Mouse (Mus musculus): ENCODE results near the gene Lrrc63. TPM values are rescaled to one million over a fixed set of nuclear protein-coding genes. Genes with fewer than 3 reads are reported as not detected.

The Lrrc63 gene
- total RNA-seq, 1 experiment = not detected

- TF ChIP-seq CHD2 (IDR thresholded peaks at IDR 0.05; ENCODE audit: low read depth, low read length) (no peak), MAFK (IDR thresholded peaks at IDR 0.05; ENCODE audit: insufficient read depth, low read depth, low read length) (no peak), ZC3H11A (IDR thresholded peaks at IDR 0.05; ENCODE audit: borderline replicate concordance, low read depth, low read length) (no peak), ZNF384 (IDR thresholded peaks at IDR 0.05; ENCODE audit: low read depth, low read length) (no peak), HCFC1 (IDR thresholded peaks at IDR 0.05; ENCODE audit: borderline replicate concordance, insufficient read depth, low read length) (no peak)
- DNase-seq (ENCODE audit: low read depth, low spot score) = no peak
- Histone ChIP-seq H3K4me1 (ENCODE audit: control insufficient read depth in 2 of 2, insufficient read depth in 2 of 2, low read length in 2 of 2, poor library complexity in 1 of 2) (peaks cover 0 to 6% of the 10 kb centered on the region in 2 experiments; a peak in 2 of 4 replicates), H3K4me3 (ENCODE audit: insufficient read depth in 1 of 2, low read depth in 1 of 2, low read length in 2 of 2, poor library complexity in 1 of 2, severe bottlenecking in 1 of 2) (no peak overlapping the region), H3K36me3 (ENCODE audit: control insufficient read depth, insufficient read depth, low read length, poor library complexity, severe bottlenecking) (no peaks in the 10 kb centered on the region), H3K27ac (ENCODE audit: insufficient read depth, low read depth, low read length, poor library complexity, severe bottlenecking) (no peak overlapping the region), H3K9me3 (ENCODE audit: control insufficient read depth, insufficient read depth, low read depth, low read length) (no peaks in the 10 kb centered on the region), H3K9ac (ENCODE audit: insufficient read depth, low read depth, low read length, poor library complexity, severe bottlenecking) (no peak overlapping the region)
- in situ Hi-C loops (cut with MboI; ENCODE audit: low sequenced_read_pairs in 2 of 2, unreplicated experiment in 2 of 2) = no loop called here
These were observed 43.6 kb upstream of the Lrrc63 start for GRCm38 (mm10) chr14:75174296-75174695.

GRCm38 (mm10) chr14:75170546-75170945 lies 39.9 kb upstream of the Lrrc63 start:
- TF ChIP-seq CHD2 (IDR thresholded peaks at IDR 0.05; ENCODE audit: low read depth, low read length) = no peak
- no peak for TF ChIP-seq ZC3H11A (IDR thresholded peaks at IDR 0.05; ENCODE audit: borderline replicate concordance, low read depth, low read length)
- TF ChIP-seq MAFK (IDR thresholded peaks at IDR 0.05; ENCODE audit: insufficient read depth, low read depth, low read length) = no peak
- TF ChIP-seq HCFC1 (IDR thresholded peaks at IDR 0.05; ENCODE audit: borderline replicate concordance, insufficient read depth, low read length) = no peak
- TF ChIP-seq ZNF384 (IDR thresholded peaks at IDR 0.05; ENCODE audit: low read depth, low read length) = no peak
- no peak overlapping the region for H3K9ac ChIP-seq (ENCODE audit: insufficient read depth, low read depth, low read length, poor library complexity, severe bottlenecking)
- no peak for DNase-seq (ENCODE audit: low read depth, low spot score)
- no peaks in the 10 kb centered on the region for H3K36me3 ChIP-seq (ENCODE audit: control insufficient read depth, insufficient read depth, low read length, poor library complexity, severe bottlenecking)
- H3K27ac ChIP-seq (ENCODE audit: insufficient read depth, low read depth, low read length, poor library complexity, severe bottlenecking) = no peak overlapping the region
- H3K4me1 ChIP-seq (ENCODE audit: control insufficient read depth in 2 of 2, insufficient read depth in 2 of 2, low read length in 2 of 2, poor library complexity in 1 of 2) = no peaks in the 10 kb centered on the region
- in situ Hi-C loops (cut with MboI; ENCODE audit: low sequenced_read_pairs in 2 of 2, unreplicated experiment in 2 of 2) = no loop called here
- no peaks in the 10 kb centered on the region for H3K9me3 ChIP-seq (ENCODE audit: control insufficient read depth, insufficient read depth, low read depth, low read length)
- H3K4me3 ChIP-seq (ENCODE audit: insufficient read depth in 1 of 2, low read depth in 1 of 2, low read length in 2 of 2, poor library complexity in 1 of 2, severe bottlenecking in 1 of 2) = no peak overlapping the region

- no peaks in the 10 kb centered on the region for H3K4me1 ChIP-seq (ENCODE audit: control insufficient read depth in 2 of 2, insufficient read depth in 2 of 2, low read length in 2 of 2, poor library complexity in 1 of 2)
- no peak for DNase-seq (ENCODE audit: low read depth, low spot score)
- H3K27ac ChIP-seq (ENCODE audit: insufficient read depth, low read depth, low read length, poor library complexity, severe bottlenecking) = no peak overlapping the region
- H3K9ac ChIP-seq (ENCODE audit: insufficient read depth, low read depth, low read length, poor library complexity, severe bottlenecking) = no peak overlapping the region
- H3K9me3 ChIP-seq (ENCODE audit: control insufficient read depth, insufficient read depth, low read depth, low read length) = no peaks in the 10 kb centered on the region
- no peaks in the 10 kb centered on the region for H3K36me3 ChIP-seq (ENCODE audit: control insufficient read depth, insufficient read depth, low read length, poor library complexity, severe bottlenecking)
- in situ Hi-C loops (cut with MboI; ENCODE audit: low sequenced_read_pairs in 2 of 2, unreplicated experiment in 2 of 2) = no loop called here
- TF ChIP-seq ZC3H11A (IDR thresholded peaks at IDR 0.05; ENCODE audit: borderline replicate concordance, low read depth, low read length) (no peak), ZNF384 (IDR thresholded peaks at IDR 0.05; ENCODE audit: low read depth, low read length) (no peak), CHD2 (IDR thresholded peaks at IDR 0.05; ENCODE audit: low read depth, low read length) (no peak), HCFC1 (IDR thresholded peaks at IDR 0.05; ENCODE audit: borderline replicate concordance, insufficient read depth, low read length) (no peak), MAFK (IDR thresholded peaks at IDR 0.05; ENCODE audit: insufficient read depth, low read depth, low read length) (no peak)
- H3K4me3 ChIP-seq (ENCODE audit: insufficient read depth in 1 of 2, low read depth in 1 of 2, low read length in 2 of 2, poor library complexity in 1 of 2, severe bottlenecking in 1 of 2) = no peak overlapping the region
These were observed 37.8 kb upstream of the Lrrc63 start for GRCm38 (mm10) chr14:75168501-75168900.

- TF ChIP-seq CHD2 (IDR thresholded peaks at IDR 0.05; ENCODE audit: low read depth, low read length) (no peak), HCFC1 (IDR thresholded peaks at IDR 0.05; ENCODE audit: borderline replicate concordance, insufficient read depth, low read length) (no peak), ZC3H11A (IDR thresholded peaks at IDR 0.05; ENCODE audit: borderline replicate concordance, low read depth, low read length) (no peak), ZNF384 (IDR thresholded peaks at IDR 0.05; ENCODE audit: low read depth, low read length) (no peak), MAFK (IDR thresholded peaks at IDR 0.05; ENCODE audit: insufficient read depth, low read depth, low read length) (no peak)
- Histone ChIP-seq H3K9ac (ENCODE audit: insufficient read depth, low read depth, low read length, poor library complexity, severe bottlenecking) (no peak overlapping the region), H3K36me3 (ENCODE audit: control insufficient read depth, insufficient read depth, low read length, poor library complexity, severe bottlenecking) (no peaks in the 10 kb centered on the region), H3K4me1 (ENCODE audit: control insufficient read depth in 2 of 2, insufficient read depth in 2 of 2, low read length in 2 of 2, poor library complexity in 1 of 2) (no peaks in the 10 kb centered on the region), H3K4me3 (ENCODE audit: insufficient read depth in 1 of 2, low read depth in 1 of 2, low read length in 2 of 2, poor library complexity in 1 of 2, severe bottlenecking in 1 of 2) (no peak overlapping the region), H3K9me3 (ENCODE audit: control insufficient read depth, insufficient read depth, low read depth, low read length) (no peaks in the 10 kb centered on the region), H3K27ac (ENCODE audit: insufficient read depth, low read depth, low read length, poor library complexity, severe bottlenecking) (no peak overlapping the region)
- DNase-seq (ENCODE audit: low read depth, low spot score) = no peak
- in situ Hi-C loops (cut with MboI; ENCODE audit: low sequenced_read_pairs in 2 of 2, unreplicated experiment in 2 of 2) = no loop called here
These were observed 35.0 kb upstream of the Lrrc63 start for GRCm38 (mm10) chr14:75165574-75166131.
